Mouse (Mus musculus) MEL (cell line): Measurements from ENCODE around the gene Nedd8.

ENCODE experiments used
- CTCF ChIP-seq, 3 experiments: IDR thresholded peaks in 2 of 3; conservative IDR thresholded peaks in 1 of 3; 2 replicates each; pipeline ENCODE4 v1.5.1; 2011 to 2012; ENCODE audit warnings: low read length in 3 of 3, low read depth in 2 of 3, mild to moderate bottlenecking in 2 of 3, improper control_type of control experiment in 1 of 3, inconsistent platforms in 1 of 3, mixed read lengths in 1 of 3, moderate library complexity in 1 of 3; ENCODE audit not compliant: control insufficient read depth in 1 of 3, insufficient read depth in 1 of 3, poor library complexity in 1 of 3, severe bottlenecking in 1 of 3
- EP300 ChIP-seq, 2 experiments: IDR thresholded peaks; 2 replicates each; pipeline ENCODE4 v1.6.1; 2011; ENCODE audit warnings: improper control_type of control experiment in 2 of 2, low read length in 2 of 2, low read depth in 1 of 2, mild to moderate bottlenecking in 1 of 2
- JUND ChIP-seq: IDR thresholded peaks from 2 replicates; pipeline ENCODE4 v1.6.1; 2011; ENCODE audit warnings: low read depth, mild to moderate bottlenecking, improper control_type of control experiment, low read length
- MEF2A ChIP-seq: IDR thresholded peaks from 2 replicates; pipeline ENCODE4 v1.6.1; 2014; ENCODE audit warnings: low read depth, mild to moderate bottlenecking, inconsistent platforms, low read length, improper control_type of control experiment; ENCODE audit not compliant: poor library complexity, insufficient replicate concordance, severe bottlenecking; ENCODE audit errors: extremely low read depth
- MXI1 ChIP-seq: IDR thresholded peaks from 2 replicates; pipeline ENCODE4 v1.6.1; 2011; ENCODE audit warnings: mild to moderate bottlenecking, low read depth, low read length, improper control_type of control experiment
- MYC ChIP-seq: IDR thresholded peaks from 2 replicates; pipeline ENCODE4 v1.6.1; 2011; ENCODE audit warnings: low read depth, mild to moderate bottlenecking, low read length, improper control_type of control experiment, moderate library complexity
- ZKSCAN1 ChIP-seq: IDR thresholded peaks from 2 replicates; pipeline ENCODE4 v1.6.1; 2012; ENCODE audit warnings: low read depth, mild to moderate bottlenecking, inconsistent platforms, low read length, improper control_type of control experiment, moderate library complexity

- TF ChIP-seq CTCF (IDR thresholded peaks at IDR 0.05 in 2 of 3, conservative IDR thresholded peaks at IDR 0.05 in 1 of 3; ENCODE audit: control insufficient read depth in 1 of 3, insufficient read depth in 1 of 3, low read depth in 2 of 3, low read length in 3 of 3, poor library complexity in 1 of 3, severe bottlenecking in 1 of 3) (no peak), EP300 (IDR thresholded peaks at IDR 0.05; ENCODE audit: low read depth in 1 of 2, low read length in 2 of 2) (no peak), MEF2A (no peak), MXI1 (no peak), JUND (no peak), MYC (no peak), ZKSCAN1 (no peak)
These were observed 27.5 kb downstream of the Nedd8 start for GRCm38 (mm10) chr14:55644261-55644888.
